Mouse (Mus musculus): ENCODE measurements at regions not wholly inside any gene's neighbourhood (a gene's known extent, or its start where the extent isn't known, plus 50 kb on each side); places are given as distances from the start of the nearest gene placed in this dataset.
A peak's percentile ranks its signal among the peaks of the same experiment; 100 is the strongest.

DNA sequence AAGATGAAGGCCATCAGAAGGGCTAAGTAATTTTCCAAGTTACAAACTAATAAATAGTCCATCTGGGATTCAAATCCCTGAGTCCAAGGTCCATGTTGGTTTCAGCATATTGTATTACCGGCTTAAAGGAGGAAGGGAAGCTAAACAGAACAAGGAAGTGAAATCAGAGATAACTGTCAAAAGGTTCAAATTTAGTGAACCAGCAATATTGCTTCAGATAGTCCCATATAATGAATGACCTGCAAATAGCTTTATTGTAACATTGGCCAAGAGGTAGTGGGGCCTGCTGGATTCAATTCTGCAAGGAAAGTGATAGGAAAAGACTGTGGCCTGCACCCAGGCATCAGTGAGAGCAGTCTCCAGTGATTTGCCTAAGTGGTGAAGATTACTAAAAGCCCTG is 447.8 kb upstream of the Cited2 start:
- no peaks in the 10 kb centered on the region for H3K27me3 ChIP-seq
- H3K36me3 ChIP-seq, result no peaks in the 10 kb centered on the region
- H3K9ac ChIP-seq, result no peak overlapping the region
- no peaks in the 10 kb centered on the region; the same call in 1 of the 2 replicates for H3K9me3 ChIP-seq (replicated peaks)
- no peaks in the 10 kb centered on the region for H3K4me1 ChIP-seq
- H3K27ac ChIP-seq, result no peak overlapping the region
- WGBS, result 57% methylated on average over 1 of the region's 1 CpGs
- no peak overlapping the region for H3K4me2 ChIP-seq
- H3K4me3 ChIP-seq (replicated peaks), result no peak overlapping the region
- no peak for ATAC-seq (replicated peaks; ENCODE audit: low FRiP score)

DNA sequence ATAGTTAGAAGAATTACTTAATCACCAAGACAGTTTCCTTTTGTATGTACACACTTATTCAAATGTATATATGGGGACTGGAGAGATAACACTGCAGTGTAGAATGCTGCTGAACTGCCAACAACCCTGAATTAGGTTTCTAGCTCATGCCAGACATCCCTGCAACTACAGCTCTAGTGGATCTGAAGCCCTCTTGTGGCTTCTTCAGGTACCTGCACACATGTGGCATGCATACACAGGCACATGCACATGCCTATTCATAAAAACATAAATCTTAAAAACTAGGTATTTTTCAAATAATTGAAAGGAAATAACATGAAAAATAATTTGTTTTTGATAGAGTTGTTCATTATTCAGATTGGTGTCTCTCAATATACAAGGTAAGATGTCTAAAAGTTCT is 445.1 kb upstream of the Cited2 start:
- H3K9ac ChIP-seq, result no peak overlapping the region
- H3K4me1 ChIP-seq, result no peaks in the 10 kb centered on the region
- no peak overlapping the region for H3K4me3 ChIP-seq (replicated peaks)
- no peaks in the 10 kb centered on the region for H3K36me3 ChIP-seq
- no peaks in the 10 kb centered on the region; the same call in 1 of the 2 replicates for H3K9me3 ChIP-seq (replicated peaks)
- no peaks in the 10 kb centered on the region for H3K27me3 ChIP-seq
- no peak overlapping the region for H3K27ac ChIP-seq
- ATAC-seq (replicated peaks; ENCODE audit: low FRiP score), result no peak
- no peak overlapping the region for H3K4me2 ChIP-seq

DNA sequence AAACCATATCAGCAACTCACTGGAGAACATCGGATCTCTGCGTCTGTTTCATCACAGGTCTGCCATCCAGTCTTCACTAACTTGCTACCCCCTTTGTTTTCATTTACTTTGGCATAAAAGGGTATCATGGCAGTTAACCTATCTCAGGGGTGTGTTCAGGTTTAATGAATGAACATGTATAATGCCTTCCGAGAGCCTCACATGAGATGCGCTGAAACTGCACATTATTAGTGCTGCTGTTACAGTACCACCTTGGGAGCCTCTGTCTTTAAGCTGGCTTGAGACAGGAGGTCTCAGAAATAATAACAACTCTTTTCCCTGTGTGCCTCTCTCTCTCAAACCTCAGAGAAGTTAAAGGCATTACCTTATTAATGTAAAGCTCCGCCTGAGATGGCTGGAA is 438.2 kb upstream of the Cited2 start:
- no peak overlapping the region for H3K27ac ChIP-seq
- no peak for ATAC-seq (replicated peaks; ENCODE audit: low FRiP score)
- no peaks in the 10 kb centered on the region for H3K36me3 ChIP-seq
- H3K9ac ChIP-seq, result no peak overlapping the region
- H3K27me3 ChIP-seq, result no peaks in the 10 kb centered on the region
- H3K4me1 ChIP-seq, result no peaks in the 10 kb centered on the region
- H3K4me2 ChIP-seq, result no peak overlapping the region
- no peak overlapping the region for H3K4me3 ChIP-seq (replicated peaks)
- WGBS, result 90% methylated on average over 5 of the region's 5 CpGs
- no peaks in the 10 kb centered on the region for H3K9me3 ChIP-seq (replicated peaks)

DNA sequence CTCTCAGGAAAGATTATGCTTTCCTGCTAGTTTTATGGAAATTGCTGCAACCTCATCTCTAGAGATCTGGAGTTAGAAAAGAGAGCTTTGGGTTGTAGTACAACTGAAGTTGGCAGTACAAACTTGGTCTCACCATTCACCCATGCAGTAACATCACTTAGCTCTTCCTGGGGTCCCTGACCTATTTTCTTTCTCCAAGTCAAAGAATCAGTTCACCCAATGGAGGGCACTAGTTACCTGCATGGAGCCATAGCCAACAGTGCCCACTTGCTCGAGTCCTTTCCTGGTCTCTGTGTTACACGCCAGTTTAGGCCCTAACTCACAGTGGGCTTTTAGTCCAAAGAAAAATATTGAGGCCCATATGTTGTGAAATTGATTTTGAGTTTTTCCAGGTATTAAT is 435.9 kb upstream of the Cited2 start:
- H3K4me2 ChIP-seq, result no peak overlapping the region
- H3K36me3 ChIP-seq, result no peaks in the 10 kb centered on the region
- ATAC-seq (replicated peaks; ENCODE audit: low FRiP score), result no peak
- H3K9ac ChIP-seq, result no peak overlapping the region
- H3K4me1 ChIP-seq, result no peaks in the 10 kb centered on the region
- no peak overlapping the region for H3K4me3 ChIP-seq (replicated peaks)
- H3K9me3 ChIP-seq (replicated peaks), result no peaks in the 10 kb centered on the region
- H3K27ac ChIP-seq, result no peak overlapping the region
- H3K27me3 ChIP-seq, result no peaks in the 10 kb centered on the region
- 86% methylated on average over 2 of the region's 2 CpGs for WGBS

DNA sequence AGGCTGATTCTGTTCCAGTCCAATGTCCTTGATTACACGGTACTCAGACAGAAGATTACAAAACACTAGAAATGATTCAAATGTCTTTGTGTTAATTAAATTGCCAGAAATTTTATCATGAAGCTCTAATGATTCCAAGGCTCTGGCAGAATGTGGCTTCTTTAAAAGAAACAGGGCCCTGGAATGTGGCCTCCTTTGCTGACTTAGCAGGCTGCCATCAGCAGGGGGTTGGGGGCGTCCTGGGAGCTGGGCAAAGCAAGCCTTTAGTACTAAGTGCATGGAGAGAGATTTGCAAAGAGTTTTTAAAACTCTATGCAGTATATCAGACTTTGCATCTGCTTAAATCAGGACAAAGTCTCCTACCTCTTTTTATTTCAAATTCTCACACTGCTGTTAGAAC is 434.8 kb upstream of the Cited2 start:
- Histone ChIP-seq H3K36me3 (no peaks in the 10 kb centered on the region), H3K4me3 (replicated peaks) (no peak overlapping the region), H3K9ac (no peak overlapping the region), H3K4me2 (no peak overlapping the region), H3K4me1 (no peaks in the 10 kb centered on the region), H3K9me3 (replicated peaks) (no peaks in the 10 kb centered on the region), H3K27me3 (no peaks in the 10 kb centered on the region), H3K27ac (no peak overlapping the region)
- no peak for ATAC-seq (replicated peaks; ENCODE audit: low FRiP score)
- WGBS, result 51% methylated on average over 2 of the region's 2 CpGs

DNA sequence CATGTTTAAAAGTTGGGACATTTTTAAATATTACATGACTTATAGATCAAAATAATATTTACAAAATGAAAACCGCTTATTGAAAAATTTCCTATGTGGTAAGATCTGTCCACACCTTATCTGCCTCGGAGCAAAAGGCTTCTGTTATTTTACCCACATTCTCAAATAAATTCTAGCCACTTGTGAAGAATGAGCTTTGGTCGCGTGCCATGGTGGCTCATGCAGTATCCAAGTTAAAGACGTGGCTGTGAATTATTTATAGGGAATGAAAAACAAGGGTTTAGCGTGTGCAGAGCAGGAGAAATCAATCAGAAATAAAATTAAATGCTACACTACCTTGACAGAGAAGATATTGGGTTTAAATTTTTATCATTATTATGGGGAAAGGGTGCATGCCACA is 430.7 kb upstream of the Cited2 start:
- Histone ChIP-seq H3K27ac (no peak overlapping the region), H3K9ac (no peak overlapping the region), H3K4me1 (no peaks in the 10 kb centered on the region), H3K4me3 (replicated peaks) (no peak overlapping the region), H3K36me3 (no peaks in the 10 kb centered on the region), H3K4me2 (no peak overlapping the region), H3K9me3 (replicated peaks) (no peaks in the 10 kb centered on the region), H3K27me3 (no peaks in the 10 kb centered on the region)
- no peak for ATAC-seq (replicated peaks; ENCODE audit: low FRiP score)
- 75% methylated on average over 6 of the region's 6 CpGs for WGBS

DNA sequence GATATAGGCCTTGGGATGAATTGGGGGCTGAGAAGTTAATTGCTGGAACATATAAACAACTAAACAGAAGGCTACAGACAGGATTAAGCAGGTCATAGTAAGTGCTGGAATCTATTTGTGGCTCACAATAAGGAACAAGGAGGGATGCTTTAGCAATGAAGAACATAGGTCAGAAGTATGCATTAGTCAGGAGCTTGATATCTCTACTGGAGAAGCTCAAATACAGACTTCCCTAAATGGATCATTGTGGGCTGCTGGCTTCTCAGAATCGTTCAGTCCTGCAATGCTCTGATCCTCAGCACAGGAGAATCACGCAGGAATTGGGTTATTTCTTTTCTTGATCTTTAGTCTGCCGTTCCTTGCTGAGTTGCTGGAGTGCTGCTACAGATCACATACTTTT is 428.6 kb upstream of the Cited2 start:
- 79% methylated on average over 3 of the region's 3 CpGs for WGBS
- Histone ChIP-seq H3K27me3 (no peaks in the 10 kb centered on the region), H3K4me2 (no peak overlapping the region), H3K9me3 (replicated peaks) (no peaks in the 10 kb centered on the region), H3K36me3 (no peaks in the 10 kb centered on the region), H3K9ac (no peak overlapping the region), H3K4me3 (replicated peaks) (no peak overlapping the region), H3K4me1 (peaks cover 6% of the 10 kb centered on the region), H3K27ac (no peak overlapping the region)
- no peak for ATAC-seq (replicated peaks; ENCODE audit: low FRiP score)

DNA sequence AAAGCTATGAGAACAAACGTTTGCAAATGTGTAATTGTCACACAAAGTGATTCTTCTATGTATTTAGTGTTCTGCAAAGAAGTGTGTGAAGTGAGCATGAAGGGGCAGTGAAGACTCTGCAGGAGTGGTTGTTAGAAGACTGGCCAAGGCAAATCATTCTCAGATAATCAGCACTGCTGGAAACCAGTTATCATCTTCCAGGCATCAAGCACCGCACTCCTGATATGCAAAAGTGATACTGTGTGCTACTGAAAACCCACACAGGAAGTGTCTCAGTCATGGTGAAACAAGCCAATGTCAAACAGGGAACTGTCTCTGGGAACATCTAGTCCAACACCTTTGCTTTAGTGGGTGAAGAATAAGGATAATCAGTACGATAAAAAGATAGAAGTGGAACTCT is 427.9 kb upstream of the Cited2 start:
- ATAC-seq (replicated peaks; ENCODE audit: low FRiP score), result no peak
- H3K9me3 ChIP-seq (replicated peaks), result no peaks in the 10 kb centered on the region
- H3K27me3 ChIP-seq, result no peaks in the 10 kb centered on the region
- no peak overlapping the region for H3K4me3 ChIP-seq (replicated peaks)
- no peaks in the 10 kb centered on the region for H3K36me3 ChIP-seq
- 81% methylated on average over 3 of the region's 3 CpGs for WGBS
- peaks cover 13% of the 10 kb centered on the region for H3K4me1 ChIP-seq
- H3K27ac ChIP-seq, result no peak overlapping the region
- no peak overlapping the region for H3K9ac ChIP-seq
- H3K4me2 ChIP-seq, result no peak overlapping the region

DNA sequence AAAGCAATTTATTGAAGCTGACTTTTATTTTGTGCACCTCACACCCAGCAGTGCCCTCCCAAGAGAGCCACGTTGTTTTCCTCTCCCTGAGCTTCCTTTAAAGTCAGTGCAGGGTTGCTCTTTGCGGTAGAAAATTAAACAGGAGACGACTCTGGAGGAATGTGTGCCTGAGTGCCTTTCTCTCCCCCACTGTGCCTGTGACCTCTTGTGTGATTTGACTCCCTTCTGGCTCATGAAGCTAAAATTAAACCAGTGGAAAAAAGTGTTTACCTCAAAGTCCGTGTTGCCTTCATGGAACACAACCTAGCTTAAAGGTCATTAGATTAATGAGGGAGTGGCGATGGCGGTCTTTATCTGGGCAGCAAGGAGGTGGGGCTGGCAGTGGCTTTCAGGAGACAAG is 423.4 kb upstream of the Cited2 start:
- Histone ChIP-seq H3K9me3 (replicated peaks) (no peaks in the 10 kb centered on the region), H3K9ac (no peak overlapping the region), H3K4me1 (peaks cover 15% of the 10 kb centered on the region), H3K4me2 (peak overlapping the region; percentile 33; the same call in 1 of the 2 replicates), H3K27ac (peak overlapping the region; percentile 79), H3K27me3 (no peaks in the 10 kb centered on the region), H3K4me3 (replicated peaks) (no peak overlapping the region), H3K36me3 (no peaks in the 10 kb centered on the region)
- 14% methylated on average over 6 of the region's 6 CpGs for WGBS
- peak; percentile 99 for ATAC-seq (replicated peaks; ENCODE audit: low FRiP score)

DNA sequence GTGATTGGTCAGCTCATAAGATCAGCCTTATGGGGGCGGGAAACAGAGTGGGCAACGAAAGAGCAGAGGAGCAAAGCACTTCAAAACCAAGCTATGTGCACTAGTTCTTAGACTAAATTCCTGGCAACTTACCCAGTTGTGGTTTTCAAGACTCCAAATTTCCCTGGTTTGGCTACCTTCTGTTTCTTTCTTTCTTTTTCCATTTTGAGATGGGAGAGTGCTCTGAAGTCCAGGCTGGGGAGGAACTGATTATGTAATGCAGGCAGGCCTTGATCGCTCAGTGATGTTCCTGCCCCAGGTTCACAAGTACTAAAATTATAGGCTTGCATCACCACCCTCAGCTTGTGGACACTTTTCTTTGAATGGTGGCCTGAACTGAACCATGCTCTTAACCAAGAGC is 396.3 kb upstream of the Cited2 start:
- ATAC-seq (replicated peaks; ENCODE audit: low FRiP score), result no peak
- no peak overlapping the region for H3K9ac ChIP-seq
- H3K27me3 ChIP-seq, result no peaks in the 10 kb centered on the region
- no peaks in the 10 kb centered on the region for H3K9me3 ChIP-seq (replicated peaks)
- no peaks in the 10 kb centered on the region for H3K36me3 ChIP-seq
- H3K27ac ChIP-seq, result no peak overlapping the region
- no peak overlapping the region for H3K4me2 ChIP-seq
- no peak overlapping the region for H3K4me3 ChIP-seq (replicated peaks)
- peaks cover 10% of the 10 kb centered on the region for H3K4me1 ChIP-seq
- WGBS, result 93% methylated on average over 3 of the region's 3 CpGs

DNA sequence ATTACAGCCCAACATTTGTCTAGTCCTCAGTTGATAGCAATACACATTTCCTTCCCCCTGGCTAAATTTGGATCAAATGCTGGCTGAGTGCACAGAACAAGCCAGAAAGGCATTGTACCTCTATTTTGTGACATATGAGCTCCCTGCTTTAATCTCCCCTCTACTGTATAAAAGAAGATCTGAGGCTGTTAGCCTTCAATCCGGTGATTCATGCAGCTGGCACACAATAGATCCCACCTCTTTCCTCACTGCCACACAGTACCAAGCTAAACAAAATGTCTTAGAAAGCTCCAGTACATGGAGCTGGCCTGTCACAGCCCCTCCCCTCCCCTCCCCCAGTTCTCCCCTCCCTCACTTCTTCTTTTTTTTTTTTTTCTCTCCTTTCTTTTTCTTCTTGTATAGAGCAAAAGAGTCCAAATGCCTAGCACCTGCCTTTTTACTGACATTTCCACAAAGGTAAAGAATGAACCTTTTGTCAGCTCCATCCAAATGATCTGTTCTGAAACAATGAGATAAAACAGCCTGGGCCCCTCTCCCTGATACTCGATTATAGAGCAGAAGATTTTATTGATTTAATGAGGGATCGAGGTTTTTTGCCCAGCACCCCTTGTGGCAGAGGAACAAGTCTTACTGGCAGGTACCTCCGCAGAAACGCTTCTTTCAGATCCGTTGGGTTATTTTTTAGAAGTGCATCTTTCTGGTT is 392.0 kb upstream of the Cited2 start:
- peak overlapping the region; percentile 38 for H3K4me3 ChIP-seq (replicated peaks)
- H3K27ac ChIP-seq, result no peak overlapping the region
- H3K4me1 ChIP-seq, result peaks cover 30% of the 10 kb centered on the region
- WGBS, result 8% methylated on average over 6 of the region's 6 CpGs
- H3K9ac ChIP-seq, result 0 out of 2 replicates have a peak overlapping the region, but pooled peaks have one; percentile 21
- no peaks in the 10 kb centered on the region for H3K27me3 ChIP-seq
- no peaks in the 10 kb centered on the region for H3K9me3 ChIP-seq (replicated peaks)
- peak; percentile 34; the same call in 1 of the 2 replicates for ATAC-seq (replicated peaks; ENCODE audit: low FRiP score)
- peak overlapping the region; percentile 59 for H3K4me2 ChIP-seq
- no peaks in the 10 kb centered on the region for H3K36me3 ChIP-seq

DNA sequence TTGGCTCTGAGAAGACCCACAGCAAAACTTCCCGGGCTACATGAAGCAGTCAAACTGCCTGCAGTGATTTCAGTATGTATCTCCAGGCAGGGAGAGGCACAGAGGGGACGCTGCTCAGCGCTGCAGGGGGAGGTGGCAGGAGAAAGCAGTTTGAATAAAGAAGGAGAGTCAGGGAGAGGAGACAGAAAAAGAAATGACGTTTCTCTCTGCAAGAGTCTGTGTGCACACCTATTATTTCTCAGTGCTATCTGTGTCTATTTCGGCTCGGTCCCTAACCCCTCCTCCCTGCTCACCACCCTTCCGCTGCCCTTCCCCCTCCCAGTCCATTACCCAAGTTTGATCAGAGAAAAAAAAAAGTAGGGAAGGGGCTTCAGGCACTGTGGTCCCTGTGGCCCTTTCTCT is 391.4 kb upstream of the Cited2 start:
- H3K27me3 ChIP-seq, result no peaks in the 10 kb centered on the region
- ATAC-seq (replicated peaks; ENCODE audit: low FRiP score), result peak; percentile 55
- 0 out of 2 replicates have a peak overlapping the region, but pooled peaks have one; percentile 21 for H3K9ac ChIP-seq
- H3K9me3 ChIP-seq (replicated peaks), result no peaks in the 10 kb centered on the region
- H3K4me1 ChIP-seq, result peaks cover 30% of the 10 kb centered on the region
- peak overlapping the region; percentile 38 for H3K4me3 ChIP-seq (replicated peaks)
- H3K36me3 ChIP-seq, result no peaks in the 10 kb centered on the region
- 1% methylated on average over 7 of the region's 7 CpGs for WGBS
- H3K4me2 ChIP-seq, result peak overlapping the region; percentile 59
- H3K27ac ChIP-seq, result no peak overlapping the region
